Mouse (Mus musculus): Measurements from ENCODE around the gene Nsun2. TPM values are rescaled to one million over a fixed set of nuclear protein-coding genes. Genes with fewer than 3 reads are reported as not detected.
A peak's percentile ranks its signal among the peaks of the same experiment; 100 is the strongest.

Gene Nsun2
- polyA plus RNA-seq, 1 experiment from 2014 or later, result 159 TPM

DNA sequence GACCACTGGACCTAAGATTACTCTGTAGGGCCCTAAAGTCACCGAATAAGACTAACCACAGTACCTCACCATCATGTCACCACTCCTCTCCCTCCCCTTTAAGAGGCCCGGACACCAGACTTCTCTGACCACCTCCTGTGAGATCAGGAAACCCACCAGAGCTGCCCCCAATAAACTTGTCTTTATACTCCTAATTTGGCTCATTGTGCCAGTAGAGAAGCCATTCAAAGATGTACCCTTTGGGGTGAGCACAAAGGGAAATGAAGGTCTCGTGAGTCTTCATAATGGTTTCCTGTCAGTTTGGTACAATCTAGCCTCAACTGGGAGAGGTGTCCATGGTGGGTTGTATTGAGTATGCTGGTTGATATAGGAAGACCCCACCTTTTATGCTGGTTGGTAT, 107.5 kb downstream of the Nsun2 start:
- 85% methylated on average over 3 of the region's 3 CpGs for WGBS
- Histone ChIP-seq H3K9me3 (replicated peaks; ENCODE audit: control insufficient read depth, low read length) (no peaks in the 10 kb centered on the region), H3K9ac (replicated peaks; ENCODE audit: low read length) (no peak overlapping the region), H3K4me2 (ENCODE audit: low read depth, low read length) (no peak overlapping the region), H3K4me1 (ENCODE audit: control insufficient read depth, insufficient read depth, low read length) (no peaks in the 10 kb centered on the region), H3K27ac (replicated peaks; ENCODE audit: low read depth, low read length) (no peak overlapping the region), H3K27me3 (ENCODE audit: control insufficient read depth, insufficient read depth, low read length) (no peaks in the 10 kb centered on the region), H3K36me3 (replicated peaks; ENCODE audit: control insufficient read depth, insufficient read depth, low read depth, low read length) (no peaks in the 10 kb centered on the region; the same call in 1 of the 2 replicates), H3K4me3 (ENCODE audit: low read depth, low read length) (no peak overlapping the region)
- no peak for DNase-seq (ENCODE audit: low spot score)
- no peak for ATAC-seq (replicated peaks; ENCODE audit: insufficient number of reproducible peaks, low FRiP score, low TSS enrichment, low read depth)

GRCm38 (mm10) chr13:69642656-69643216, 109.2 kb downstream of the Nsun2 start:
- Histone ChIP-seq H3K4me2 (ENCODE audit: low read depth, low read length) (no peak overlapping the region), H3K9me3 (replicated peaks; ENCODE audit: control insufficient read depth, low read length) (no peaks in the 10 kb centered on the region), H3K4me1 (ENCODE audit: control insufficient read depth, insufficient read depth, low read length) (no peaks in the 10 kb centered on the region), H3K36me3 (replicated peaks; ENCODE audit: control insufficient read depth, insufficient read depth, low read depth, low read length) (no peaks in the 10 kb centered on the region), H3K9ac (replicated peaks; ENCODE audit: low read length) (no peak overlapping the region), H3K27ac (replicated peaks; ENCODE audit: low read depth, low read length) (no peak overlapping the region), H3K27me3 (ENCODE audit: control insufficient read depth, insufficient read depth, low read length) (no peaks in the 10 kb centered on the region), H3K4me3 (ENCODE audit: low read depth, low read length) (no peak overlapping the region)
- 80% methylated on average over 5 of the region's 5 CpGs for WGBS
- DNase-seq (ENCODE audit: low spot score) (no peak), ATAC-seq (replicated peaks; ENCODE audit: insufficient number of reproducible peaks, low FRiP score, low TSS enrichment, low read depth) (0 out of 2 replicates have a peak, but pooled peaks have one; percentile 22)

DNA sequence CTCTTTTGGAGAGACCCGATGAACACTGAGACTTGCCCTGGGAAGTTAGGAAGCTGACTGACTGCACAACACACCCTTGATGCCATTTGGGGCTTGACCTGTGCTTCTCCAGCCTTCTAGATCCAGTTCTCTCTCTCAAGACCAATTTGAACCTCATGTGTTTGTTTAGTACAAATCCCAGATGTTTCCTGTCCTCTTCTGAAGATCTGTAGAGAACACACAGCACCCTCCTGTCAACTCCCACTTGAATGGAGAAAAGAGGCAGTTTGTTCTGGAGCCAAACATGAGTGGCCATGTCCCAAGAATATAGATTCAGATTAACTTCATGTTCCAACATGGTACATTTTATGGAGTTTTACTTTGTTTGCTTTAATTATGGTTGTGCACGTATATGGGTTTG, 110.4 kb downstream of the Nsun2 start:
- DNase-seq (ENCODE audit: low spot score) (no peak), ATAC-seq (replicated peaks; ENCODE audit: insufficient number of reproducible peaks, low FRiP score, low TSS enrichment, low read depth) (no peak)
- Histone ChIP-seq H3K4me2 (ENCODE audit: low read depth, low read length) (no peak overlapping the region), H3K4me3 (ENCODE audit: low read depth, low read length) (no peak overlapping the region), H3K36me3 (replicated peaks; ENCODE audit: control insufficient read depth, insufficient read depth, low read depth, low read length) (no peaks in the 10 kb centered on the region), H3K9me3 (replicated peaks; ENCODE audit: control insufficient read depth, low read length) (no peaks in the 10 kb centered on the region), H3K9ac (replicated peaks; ENCODE audit: low read length) (no peak overlapping the region), H3K27me3 (ENCODE audit: control insufficient read depth, insufficient read depth, low read length) (no peaks in the 10 kb centered on the region), H3K4me1 (ENCODE audit: control insufficient read depth, insufficient read depth, low read length) (no peaks in the 10 kb centered on the region), H3K27ac (replicated peaks; ENCODE audit: low read depth, low read length) (no peak overlapping the region)
- WGBS, result 82% methylated on average over 2 of the region's 2 CpGs

DNA sequence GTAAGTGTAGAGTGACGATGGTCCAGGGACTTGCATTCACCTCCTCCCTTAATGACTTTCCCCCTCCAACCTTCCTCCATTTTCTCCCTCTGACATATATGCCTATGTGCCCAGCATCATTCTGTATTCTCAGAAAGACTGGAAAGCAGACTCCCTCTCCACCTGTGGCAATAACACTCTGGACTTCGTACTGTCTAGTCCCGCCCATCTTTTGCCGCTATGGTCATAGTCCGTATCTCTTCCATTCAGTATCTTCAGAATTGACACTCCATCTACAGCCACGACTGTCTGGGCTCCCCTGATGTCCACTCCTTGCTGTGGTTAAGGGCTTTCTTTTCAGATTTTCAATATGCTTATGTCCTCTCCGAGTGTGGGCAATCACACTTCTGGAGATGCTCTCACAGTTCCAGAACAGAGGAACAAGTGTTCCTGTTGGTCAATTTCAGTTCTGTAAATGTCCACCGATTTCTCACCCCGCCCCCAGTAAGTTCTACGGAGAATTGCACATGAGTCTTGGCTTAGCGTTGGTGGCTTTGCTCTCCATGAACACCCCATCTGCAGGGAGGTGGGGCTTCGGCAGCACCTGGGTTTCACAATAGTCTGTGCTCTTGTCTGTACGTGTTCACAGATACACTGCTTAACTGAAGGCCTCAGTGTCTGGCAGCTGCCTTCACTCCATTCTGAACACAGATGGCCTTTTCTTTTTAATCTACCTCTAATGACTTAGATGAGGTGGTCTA, 111.1 kb downstream of the Nsun2 start:
- WGBS, result 86% methylated on average over 13 of the region's 13 CpGs
- Histone ChIP-seq H3K27ac (replicated peaks; ENCODE audit: low read depth, low read length) (no peak overlapping the region), H3K27me3 (ENCODE audit: control insufficient read depth, insufficient read depth, low read length) (no peaks in the 10 kb centered on the region)

DNA sequence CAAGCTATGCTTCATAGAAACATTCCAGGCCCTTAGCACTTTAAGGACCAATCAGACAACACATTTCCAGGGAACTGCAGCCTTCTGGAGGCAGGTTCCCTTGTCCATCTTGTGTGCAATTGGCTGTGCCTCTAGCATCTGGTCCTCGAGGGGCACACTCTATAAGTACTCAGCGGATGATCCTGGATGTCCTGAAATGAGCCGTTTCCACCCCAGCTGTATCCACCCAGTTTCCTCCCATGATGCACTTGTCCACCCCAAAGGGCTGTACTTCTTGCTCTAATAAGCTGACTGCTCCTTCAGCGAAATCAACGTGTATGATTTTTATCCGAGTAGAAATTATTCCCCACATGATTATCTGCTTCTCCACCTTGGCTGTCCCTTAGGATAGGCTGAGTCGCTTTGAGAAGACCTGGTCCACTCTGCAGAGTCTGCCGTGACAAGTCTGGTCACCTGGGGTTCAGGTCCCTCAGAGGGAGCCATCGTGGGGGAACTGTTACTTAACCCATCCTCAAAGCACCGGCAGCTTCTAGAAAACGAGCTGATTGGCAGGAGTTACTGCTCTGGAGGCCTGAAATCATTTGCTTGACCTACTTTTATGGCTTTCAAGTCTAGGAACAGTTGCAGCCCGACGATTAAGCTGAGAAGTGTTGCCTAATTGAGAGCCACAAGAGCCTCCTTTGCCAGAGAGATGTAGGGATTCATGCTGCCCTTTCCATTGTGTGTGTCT, 112.3 kb downstream of the Nsun2 start:
- H3K9ac ChIP-seq (replicated peaks; ENCODE audit: low read length), result no peak overlapping the region
- no peak overlapping the region for H3K4me2 ChIP-seq (ENCODE audit: low read depth, low read length)
- no peaks in the 10 kb centered on the region for H3K9me3 ChIP-seq (replicated peaks; ENCODE audit: control insufficient read depth, low read length)
- ATAC-seq (replicated peaks; ENCODE audit: insufficient number of reproducible peaks, low FRiP score, low TSS enrichment, low read depth) (no peak), DNase-seq (ENCODE audit: low spot score) (no peak)
- no peaks in the 10 kb centered on the region for H3K27me3 ChIP-seq (ENCODE audit: control insufficient read depth, insufficient read depth, low read length)
- no peak overlapping the region for H3K4me3 ChIP-seq (ENCODE audit: low read depth, low read length)
- no peaks in the 10 kb centered on the region for H3K4me1 ChIP-seq (ENCODE audit: control insufficient read depth, insufficient read depth, low read length)
- no peaks in the 10 kb centered on the region for H3K36me3 ChIP-seq (replicated peaks; ENCODE audit: control insufficient read depth, insufficient read depth, low read depth, low read length)
- no peak overlapping the region for H3K27ac ChIP-seq (replicated peaks; ENCODE audit: low read depth, low read length)
- WGBS, result 81% methylated on average over 13 of the region's 13 CpGs

More for the DNA sequence above, 111.1 kb downstream of the Nsun2 start:
- Histone ChIP-seq H3K4me3 (ENCODE audit: low read depth, low read length) (no peak overlapping the region), H3K4me1 (ENCODE audit: control insufficient read depth, insufficient read depth, low read length) (no peaks in the 10 kb centered on the region), H3K36me3 (replicated peaks; ENCODE audit: control insufficient read depth, insufficient read depth, low read depth, low read length) (no peaks in the 10 kb centered on the region), H3K4me2 (ENCODE audit: low read depth, low read length) (no peak overlapping the region), H3K9me3 (replicated peaks; ENCODE audit: control insufficient read depth, low read length) (no peaks in the 10 kb centered on the region), H3K9ac (replicated peaks; ENCODE audit: low read length) (no peak overlapping the region)
- ATAC-seq (replicated peaks; ENCODE audit: insufficient number of reproducible peaks, low FRiP score, low TSS enrichment, low read depth) (no peak), DNase-seq (ENCODE audit: low spot score) (no peak)

DNA sequence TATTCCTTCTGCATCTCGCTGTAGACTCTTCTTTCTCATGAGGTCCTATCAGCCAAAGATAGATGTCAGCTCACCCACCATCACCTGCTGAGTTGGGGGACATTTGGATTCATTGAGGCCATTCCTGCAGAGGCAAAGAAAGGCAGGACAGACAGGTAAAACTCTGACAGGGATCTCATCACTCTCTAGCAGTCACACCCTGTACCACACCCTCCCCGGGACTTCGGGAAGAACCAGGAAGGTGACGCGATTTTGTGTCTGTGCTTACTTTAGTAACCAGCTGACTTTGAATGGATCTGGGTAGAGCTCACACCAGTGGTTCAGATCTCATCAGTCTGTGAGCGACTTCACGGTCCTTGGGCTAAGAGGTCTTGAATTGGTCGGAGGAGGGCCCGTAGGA, 112.9 kb downstream of the Nsun2 start:
- Histone ChIP-seq H3K27me3 (ENCODE audit: control insufficient read depth, insufficient read depth, low read length) (no peaks in the 10 kb centered on the region), H3K4me1 (ENCODE audit: control insufficient read depth, insufficient read depth, low read length) (no peaks in the 10 kb centered on the region), H3K4me3 (ENCODE audit: low read depth, low read length) (no peak overlapping the region), H3K9ac (replicated peaks; ENCODE audit: low read length) (no peak overlapping the region), H3K27ac (replicated peaks; ENCODE audit: low read depth, low read length) (no peak overlapping the region), H3K9me3 (replicated peaks; ENCODE audit: control insufficient read depth, low read length) (no peaks in the 10 kb centered on the region), H3K4me2 (ENCODE audit: low read depth, low read length) (no peak overlapping the region), H3K36me3 (replicated peaks; ENCODE audit: control insufficient read depth, insufficient read depth, low read depth, low read length) (no peaks in the 10 kb centered on the region)
- DNase-seq (ENCODE audit: low spot score), result no peak
- ATAC-seq (replicated peaks; ENCODE audit: insufficient number of reproducible peaks, low FRiP score, low TSS enrichment, low read depth), result no peak
- WGBS, result 87% methylated on average over 9 of the region's 9 CpGs

- Histone ChIP-seq H3K27me3 (ENCODE audit: control insufficient read depth, insufficient read depth, low read length) (no peaks in the 10 kb centered on the region), H3K4me1 (ENCODE audit: control insufficient read depth, insufficient read depth, low read length) (no peaks in the 10 kb centered on the region), H3K9ac (replicated peaks; ENCODE audit: low read length) (no peak overlapping the region), H3K4me2 (ENCODE audit: low read depth, low read length) (no peak overlapping the region), H3K4me3 (ENCODE audit: low read depth, low read length) (no peak overlapping the region), H3K9me3 (replicated peaks; ENCODE audit: control insufficient read depth, low read length) (no peaks in the 10 kb centered on the region), H3K36me3 (replicated peaks; ENCODE audit: control insufficient read depth, insufficient read depth, low read depth, low read length) (no peaks in the 10 kb centered on the region), H3K27ac (replicated peaks; ENCODE audit: low read depth, low read length) (no peak overlapping the region)
- DNase-seq (ENCODE audit: low spot score) (no peak), ATAC-seq (replicated peaks; ENCODE audit: insufficient number of reproducible peaks, low FRiP score, low TSS enrichment, low read depth) (no peak)
- 83% methylated on average over 3 of the region's 3 CpGs for WGBS
These were observed 121.0 kb downstream of the Nsun2 start for GRCm38 (mm10) chr13:69654508-69654907.

- no peak for ATAC-seq (replicated peaks; ENCODE audit: insufficient number of reproducible peaks, low FRiP score, low TSS enrichment, low read depth)
- no peaks in the 10 kb centered on the region for H3K4me1 ChIP-seq (ENCODE audit: control insufficient read depth, insufficient read depth, low read length)
- H3K4me2 ChIP-seq (ENCODE audit: low read depth, low read length), result no peak overlapping the region
- no peaks in the 10 kb centered on the region for H3K27me3 ChIP-seq (ENCODE audit: control insufficient read depth, insufficient read depth, low read length)
- no peak for DNase-seq (ENCODE audit: low spot score)
- H3K9me3 ChIP-seq (replicated peaks; ENCODE audit: control insufficient read depth, low read length), result no peaks in the 10 kb centered on the region
- H3K4me3 ChIP-seq (ENCODE audit: low read depth, low read length), result no peak overlapping the region
- 85% methylated on average over 5 of the region's 5 CpGs for WGBS
- H3K27ac ChIP-seq (replicated peaks; ENCODE audit: low read depth, low read length), result no peak overlapping the region
- no peak overlapping the region for H3K9ac ChIP-seq (replicated peaks; ENCODE audit: low read length)
- H3K36me3 ChIP-seq (replicated peaks; ENCODE audit: control insufficient read depth, insufficient read depth, low read depth, low read length), result no peaks in the 10 kb centered on the region
These were observed 138.6 kb downstream of the Nsun2 start for GRCm38 (mm10) chr13:69672121-69672520.
